Mouse (Mus musculus): ENCODE results near the gene Rhoh. TPM values are rescaled to one million over a fixed set of nuclear protein-coding genes. Genes with fewer than 3 reads are reported as not detected.

The Rhoh gene
- total RNA-seq (2023) = 20.1 and 23.7 TPM in 2 replicates

DNA sequence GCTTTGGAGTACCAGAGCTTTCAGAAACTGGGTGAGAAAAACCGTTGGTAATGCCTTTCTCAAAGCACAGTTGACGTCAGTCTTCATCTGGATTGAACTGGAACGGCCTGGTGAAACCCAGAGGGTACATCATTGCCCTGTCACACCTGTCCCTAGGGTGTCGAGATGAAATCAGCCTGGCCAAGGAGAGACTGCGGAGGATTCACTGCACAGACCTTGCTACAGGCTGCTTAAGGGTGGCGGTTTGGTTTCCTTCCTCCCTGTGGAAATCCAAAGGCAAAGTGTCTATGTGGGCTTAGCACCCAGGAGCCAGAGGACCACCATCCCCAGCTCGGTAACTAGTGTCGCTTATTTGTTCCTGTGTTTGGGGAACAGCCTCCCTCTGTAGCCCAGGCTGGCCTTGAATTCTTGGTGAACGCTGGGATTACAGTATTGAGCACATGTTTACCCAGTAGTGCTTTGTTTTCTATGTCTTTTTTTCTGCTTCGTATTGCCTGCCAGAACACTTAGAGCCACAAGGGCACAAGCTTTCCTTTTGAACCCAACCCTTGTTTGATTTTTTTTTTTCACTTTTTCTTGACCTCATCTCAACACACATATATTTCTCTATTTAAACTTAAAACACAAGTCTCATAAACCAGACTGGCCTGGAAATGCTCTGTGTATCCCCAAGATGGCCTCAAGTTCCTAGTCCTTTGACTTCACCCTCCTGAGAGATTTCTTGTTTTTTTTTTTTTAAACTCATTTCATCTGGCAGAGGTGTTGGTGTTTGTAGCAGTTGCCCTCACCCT lies at the start of gene Rhoh:
Gene Rhoh, plus strand, starts transcription at position 60 of the 791 bp plus-strand sequence.

DNA sequence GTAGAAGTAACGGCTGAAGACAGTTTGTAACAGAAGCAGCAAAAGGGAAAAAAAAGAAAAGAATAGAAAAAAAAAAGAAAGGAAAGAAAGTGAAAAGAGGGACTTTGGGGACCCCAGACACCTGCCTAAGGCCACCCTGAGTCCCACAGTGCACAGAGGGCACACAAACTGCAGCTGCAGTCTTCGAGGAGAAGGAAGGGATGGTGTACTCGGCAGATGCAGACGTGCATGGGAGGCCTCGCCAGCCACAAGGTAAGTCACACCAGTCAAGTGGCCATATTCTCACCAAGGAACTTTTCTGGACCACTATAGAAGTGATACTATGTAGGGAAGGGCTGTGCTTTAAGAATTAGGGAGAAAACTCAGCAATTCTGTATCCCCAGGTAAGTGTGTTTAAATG lies 73.8 kb downstream of the Rhoh start, which contains the start of gene Chrna9:
Gene Chrna9, plus strand, starts transcription at position 139 of the 400 bp plus-strand sequence.

Other genes starting within 250 kb of the Rhoh start
- 136 and 151 TPM in 2 replicates for gene Pds5a, start 162.9 kb upstream of the Rhoh start, total RNA-seq (2023)
- gene N4bp2, start 97.7 kb upstream of the Rhoh start, total RNA-seq (2023) = 27.1 and 43.5 TPM in 2 replicates
- not detected in 2 replicates for gene Chrna9, start 73.7 kb downstream of the Rhoh start, total RNA-seq (2023)
- gene 9130230L23Rik, start 143.1 kb downstream of the Rhoh start, total RNA-seq (2023) = 5.1 and 7.2 TPM in 2 replicates

Data from neutrophil, adult 65 days (primary cell).